Mouse (Mus musculus) limb, embryonic 15.5 days (tissue): ENCODE measurements around the gene Dnal1. TPM values are rescaled to one million over a fixed set of nuclear protein-coding genes. Genes with fewer than 3 reads are reported as not detected.
"Not testable (repeated sequence)": the region's sequence is repeated elsewhere in the genome, so short reads cannot be mapped to it uniquely, and the experiment has no call there.

ENCODE experiments used
- ATAC-seq: fragments of 200-750 bp; cut with Nextera tagmentation; 2 replicates; pipeline ENCODE4 v1.8.0; 2017; ENCODE audit warnings: low read depth, moderate TSS enrichment; ENCODE audit not compliant: insufficient number of reproducible peaks, low FRiP score, low TSS enrichment
- H3K27ac ChIP-seq: fragments of 300-500 bp; sonication (generic); 2 replicates; pipeline ENCODE4 v1.5.1; 2015; ENCODE audit warnings: moderate library complexity, mild to moderate bottlenecking, inconsistent platforms
- H3K27me3 ChIP-seq: fragments of 300-500 bp; sonication (generic); 2 replicates; pipeline ENCODE4 v1.6.1; 2015; ENCODE audit warnings: inconsistent platforms
- H3K36me3 ChIP-seq: fragments of 300-500 bp; sonication (generic); 2 replicates; pipeline ENCODE4 v1.6.1; 2015; ENCODE audit warnings: inconsistent platforms
- H3K4me1 ChIP-seq: fragments of 300-500 bp; sonication (generic); 2 replicates; pipeline ENCODE4 v1.6.1; 2015; ENCODE audit warnings: inconsistent platforms
- H3K4me2 ChIP-seq: fragments of 300-500 bp; sonication (generic); 2 replicates; pipeline ENCODE4 v1.6.1; 2015; ENCODE audit warnings: mild to moderate bottlenecking, inconsistent platforms
- H3K4me3 ChIP-seq: fragments of 300-500 bp; sonication (generic); 2 replicates; pipeline ENCODE4 v1.5.1; 2015; ENCODE audit warnings: mild to moderate bottlenecking, inconsistent platforms
- H3K9ac ChIP-seq: fragments of 300-500 bp; sonication (generic); 2 replicates; pipeline ENCODE4 v1.6.1; 2015; ENCODE audit warnings: inconsistent platforms
- H3K9me3 ChIP-seq: fragments of 300-500 bp; sonication (generic); 2 replicates; pipeline ENCODE4 v1.6.1; 2016; ENCODE audit warnings: inconsistent platforms
- WGBS: fragments of 180-500 bp; shearing (Covaris S2); methylation state at CpG from one replicate; pipeline ENCODE4 v1.1.7; 2015; 5-methylcytosine and 5-hydroxymethylcytosine counted together
- polyA plus RNA-seq: library from polyadenylated mRNA; unstranded; fragments of >200 nt; fragmentation: Nextera tagmentation; extraction: Ambion mirVana; gene quantifications from 2 replicates; pipeline ENCODE4 v1.2.1, GENCODE M21; 2015

Gene Dnal1
- polyA plus RNA-seq, 1 experiment from 2014 or later: 5.9 TPM

GRCm38 (mm10) chr12:84100071-84100470 lies 14.1 kb upstream of the Dnal1 start:
- H3K27ac ChIP-seq: no peak overlapping the region
- H3K36me3 ChIP-seq: no peaks in the 10 kb centered on the region
- ATAC-seq: no peak
- 61% methylated on average over 1 of the region's 1 CpGs for WGBS
- H3K27me3 ChIP-seq: no peaks in the 10 kb centered on the region
- H3K9ac ChIP-seq: no peak overlapping the region
- H3K4me1 ChIP-seq: no peaks in the 10 kb centered on the region; the same call in 1 of the 2 replicates
- peak overlapping the region; percentile 76 for H3K4me2 ChIP-seq
- H3K9me3 ChIP-seq: no peaks in the 10 kb centered on the region
- H3K4me3 ChIP-seq: peak overlapping the region; percentile 54; the same call in 1 of the 2 replicates

DNA sequence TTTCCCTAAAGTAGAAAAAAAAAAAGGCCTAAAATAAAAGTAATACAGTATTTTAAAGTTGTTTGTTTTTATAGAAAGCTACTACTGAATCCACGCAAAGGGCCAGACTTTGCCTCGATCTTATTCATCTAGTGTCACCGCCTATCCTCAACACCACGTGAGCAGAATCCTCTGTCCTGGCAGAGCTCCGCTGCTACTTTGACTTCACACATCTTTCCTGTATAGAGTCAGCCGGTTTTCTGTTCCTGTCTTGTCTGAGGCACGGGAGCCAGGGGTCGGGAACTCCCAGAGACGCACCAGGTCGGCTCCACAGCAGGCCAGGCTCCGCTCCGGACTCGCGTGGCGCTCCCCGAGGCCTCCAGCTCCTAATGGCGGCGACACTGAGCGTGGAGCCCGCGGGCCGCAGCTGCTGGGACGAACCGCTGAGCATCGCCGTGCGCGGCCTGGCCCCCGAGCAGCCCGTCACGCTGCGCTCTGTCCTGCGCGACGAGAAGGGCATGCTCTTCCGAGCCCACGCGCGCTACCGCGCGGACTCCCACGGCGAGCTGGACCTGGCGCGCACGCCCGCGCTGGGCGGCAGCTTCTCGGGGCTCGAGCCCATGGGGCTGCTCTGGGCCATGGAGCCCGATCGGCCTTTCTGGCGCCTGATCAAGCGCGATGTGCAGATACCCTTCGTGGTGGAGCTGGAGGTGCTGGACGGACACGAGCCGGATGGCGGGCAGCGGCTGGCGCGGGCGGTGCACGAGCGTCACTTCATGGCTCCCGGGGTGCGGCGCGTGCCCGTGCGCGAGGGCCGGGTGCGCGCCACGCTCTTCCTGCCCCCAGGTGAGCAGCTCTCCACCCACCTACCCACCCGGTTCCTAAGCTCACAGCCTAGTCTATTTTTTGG lies 13.3 kb upstream of the Dnal1 start, which contains the start of gene Acot6:
Acot6 (plus strand) TSS at position 51 of the 889 bp plus-strand sequence.
- Histone ChIP-seq H3K4me2 (peak within 1 kb of the TSS; percentile 76), H3K9ac (peak within 1 kb of the TSS; percentile 47), H3K27ac (peak within 1 kb of the TSS; percentile 71), H3K4me3 (peak within 1 kb of the TSS; percentile 54)
- H3K27me3 ChIP-seq, H3K4me1 ChIP-seq, H3K9me3 ChIP-seq, ATAC-seq, H3K36me3 ChIP-seq: not testable (repeated sequence)
- WGBS: under 1% methylated on average over 80 of the region's 80 CpGs

GRCm38 (mm10) chr12:84101493-84101845 lies 12.7 kb upstream of the Dnal1 start:
- peak overlapping the region; percentile 76 for H3K4me2 ChIP-seq
- H3K27me3 ChIP-seq: no peaks in the 10 kb centered on the region
- 0 out of 2 replicates have a peak overlapping the region, but pooled peaks have one; percentile 71 for H3K27ac ChIP-seq
- H3K9ac ChIP-seq: 0 out of 2 replicates have a peak overlapping the region, but pooled peaks have one; percentile 47
- H3K9me3 ChIP-seq: no peaks in the 10 kb centered on the region
- H3K36me3 ChIP-seq: no peaks in the 10 kb centered on the region
- no peak for ATAC-seq
- 54% methylated on average over 2 of the region's 2 CpGs for WGBS
- H3K4me1 ChIP-seq: no peaks in the 10 kb centered on the region; the same call in 1 of the 2 replicates
- H3K4me3 ChIP-seq: peak overlapping the region; percentile 54

DNA sequence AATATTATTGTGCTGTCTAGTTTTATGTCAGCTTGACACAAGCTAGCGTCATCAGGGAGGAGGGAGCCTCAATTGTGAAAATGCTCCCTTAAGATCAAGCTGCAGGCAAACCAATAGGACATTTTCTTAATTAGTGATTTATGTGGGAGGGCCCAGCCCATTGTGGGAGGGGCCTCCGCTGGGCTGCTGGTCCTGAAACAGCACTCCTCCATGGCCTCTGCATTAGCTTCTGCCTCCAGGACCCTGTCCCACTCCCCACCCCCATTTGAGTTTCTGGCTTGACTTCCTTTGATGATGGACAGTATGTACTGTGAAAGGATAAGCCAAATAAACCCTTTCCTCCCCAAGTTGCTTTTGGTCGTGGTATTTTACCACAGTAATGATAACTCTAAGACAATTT lies 7.2 kb upstream of the Dnal1 start:
- Histone ChIP-seq H3K4me2 (no peak overlapping the region), H3K27me3 (no peaks in the 10 kb centered on the region), H3K9ac (no peak overlapping the region), H3K4me3 (no peak overlapping the region), H3K27ac (no peak overlapping the region), H3K9me3 (no peaks in the 10 kb centered on the region), H3K4me1 (no peaks in the 10 kb centered on the region), H3K36me3 (no peaks in the 10 kb centered on the region)
- no peak for ATAC-seq
- WGBS: 73% methylated on average over 3 of the region's 3 CpGs

GRCm38 (mm10) chr12:84107692-84108091 lies 6.5 kb upstream of the Dnal1 start:
- no peak overlapping the region for H3K9ac ChIP-seq
- no peaks in the 10 kb centered on the region for H3K27me3 ChIP-seq
- no peak overlapping the region for H3K27ac ChIP-seq
- no peaks in the 10 kb centered on the region for H3K36me3 ChIP-seq
- no peaks in the 10 kb centered on the region for H3K4me1 ChIP-seq
- no peak for ATAC-seq
- no peak overlapping the region for H3K4me3 ChIP-seq
- 65% methylated on average over 1 of the region's 1 CpGs for WGBS
- no peaks in the 10 kb centered on the region for H3K9me3 ChIP-seq
- no peak overlapping the region for H3K4me2 ChIP-seq

GRCm38 (mm10) chr12:84109924-84110323 lies 4.2 kb upstream of the Dnal1 start:
- Histone ChIP-seq H3K9ac (no peak overlapping the region), H3K4me2 (no peak overlapping the region), H3K4me3 (no peak overlapping the region), H3K27me3 (no peaks in the 10 kb centered on the region), H3K36me3 (no peaks in the 10 kb centered on the region), H3K4me1 (peaks cover 4% of the 10 kb centered on the region; the same call in 1 of the 2 replicates), H3K9me3 (no peaks in the 10 kb centered on the region), H3K27ac (no peak overlapping the region)
- WGBS: 78% methylated on average over 1 of the region's 1 CpGs
- ATAC-seq: no peak

DNA sequence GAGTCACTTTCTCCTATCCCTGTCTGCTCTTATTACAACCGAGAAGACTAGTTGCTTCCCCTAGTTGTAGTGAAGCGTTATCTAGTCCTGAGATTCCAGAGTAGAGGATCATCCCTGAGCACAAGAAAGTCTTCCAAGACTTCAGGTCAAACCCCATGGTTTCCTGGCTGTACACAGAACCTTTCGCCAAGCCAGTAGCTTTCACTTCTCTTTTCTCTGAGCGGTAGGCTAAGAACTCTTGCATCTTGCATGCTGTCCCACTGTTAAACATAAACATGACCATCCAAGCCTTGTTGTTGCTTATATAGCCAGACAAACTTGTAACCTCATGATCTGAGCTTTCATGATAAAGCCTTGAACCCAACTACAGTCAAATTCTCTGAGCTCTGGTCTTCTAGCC lies 3.4 kb upstream of the Dnal1 start:
- WGBS: 89% methylated on average over 4 of the region's 4 CpGs
- no peaks in the 10 kb centered on the region for H3K9me3 ChIP-seq
- H3K36me3 ChIP-seq: no peaks in the 10 kb centered on the region
- no peak overlapping the region for H3K27ac ChIP-seq
- H3K4me3 ChIP-seq: no peak overlapping the region
- ATAC-seq: no peak
- no peak overlapping the region for H3K4me2 ChIP-seq
- no peak overlapping the region for H3K9ac ChIP-seq
- H3K27me3 ChIP-seq: no peaks in the 10 kb centered on the region
- H3K4me1 ChIP-seq: peaks cover 8% of the 10 kb centered on the region; the same call in 1 of the 2 replicates

DNA sequence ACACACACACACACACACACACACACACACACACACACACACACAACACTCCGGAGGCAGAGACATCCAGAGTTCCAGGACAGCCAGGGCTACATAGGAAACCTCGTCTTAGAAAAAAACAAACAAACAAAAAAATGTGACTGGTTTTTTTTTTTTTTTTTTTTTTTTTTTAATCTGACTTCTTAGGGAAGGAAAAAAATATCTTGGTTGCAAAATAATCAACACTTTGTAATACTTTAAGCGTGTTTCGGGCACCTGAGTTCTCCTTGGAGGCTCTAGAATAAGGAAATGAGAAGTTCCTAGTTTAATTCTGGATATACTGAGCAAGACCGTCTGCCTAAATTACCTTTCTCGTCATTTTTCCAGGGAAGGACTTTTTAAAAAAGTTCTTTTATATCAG lies 490 bp upstream of the Dnal1 start:
- peak overlapping the region; percentile 69 for H3K4me2 ChIP-seq
- 41% methylated on average over 6 of the region's 6 CpGs for WGBS
- no peak overlapping the region for H3K9ac ChIP-seq
- H3K4me1 ChIP-seq: peaks cover 8% of the 10 kb centered on the region; the same call in 1 of the 2 replicates
- no peaks in the 10 kb centered on the region for H3K9me3 ChIP-seq
- H3K27ac ChIP-seq: no peak overlapping the region
- no peak for ATAC-seq
- peak overlapping the region; percentile 81 for H3K4me3 ChIP-seq
- no peaks in the 10 kb centered on the region for H3K36me3 ChIP-seq
- H3K27me3 ChIP-seq: no peaks in the 10 kb centered on the region

DNA sequence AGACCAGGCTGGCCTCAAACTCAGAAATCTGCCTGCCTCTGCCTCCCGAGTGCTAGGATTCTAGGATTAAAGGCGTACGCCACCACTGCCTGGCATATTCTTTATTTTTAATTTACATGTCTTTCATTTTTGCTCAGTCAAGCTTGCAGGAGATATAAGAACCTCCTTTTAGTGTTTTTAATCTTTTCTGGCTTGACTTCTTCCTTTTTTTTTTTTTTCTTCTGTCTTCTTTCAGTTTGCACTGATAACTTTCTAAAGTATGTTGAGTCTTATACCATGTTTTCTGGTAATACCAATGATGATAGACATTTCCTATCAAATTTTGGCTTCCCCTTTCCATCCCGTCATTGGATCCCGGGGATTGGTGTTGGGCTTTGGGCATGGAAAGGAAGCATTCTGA lies 5.4 kb downstream of the Dnal1 start:
- no peak overlapping the region for H3K27ac ChIP-seq
- ATAC-seq: no peak
- 97% methylated on average over 5 of the region's 5 CpGs for WGBS

DNA sequence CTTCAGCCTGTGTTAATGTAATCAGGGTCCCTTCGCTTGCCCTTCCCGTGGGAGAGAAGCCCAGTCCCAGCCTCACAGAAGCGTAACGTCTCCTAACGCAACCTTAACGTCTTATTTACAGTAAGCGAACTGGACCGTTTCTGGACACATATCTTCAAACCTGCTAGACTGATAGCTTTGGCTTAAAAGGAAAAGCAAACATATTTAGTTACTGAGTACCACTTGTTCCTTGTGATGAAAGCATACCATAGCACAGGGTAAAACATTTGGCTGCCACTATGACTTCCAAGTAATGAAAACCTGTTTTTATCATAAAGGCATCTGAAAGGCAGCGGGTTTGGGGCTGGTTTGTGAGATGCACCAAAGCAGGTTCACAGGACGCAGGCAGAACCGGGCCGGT lies 11.7 kb downstream of the Dnal1 start:
- no peak overlapping the region for H3K9ac ChIP-seq
- no peak overlapping the region for H3K27ac ChIP-seq
- no peaks in the 10 kb centered on the region for H3K4me1 ChIP-seq
- no peak overlapping the region for H3K4me3 ChIP-seq
- 74% methylated on average over 12 of the region's 12 CpGs for WGBS
- no peak for ATAC-seq
- H3K4me2 ChIP-seq: no peak overlapping the region
- no peaks in the 10 kb centered on the region for H3K9me3 ChIP-seq
- no peaks in the 10 kb centered on the region for H3K27me3 ChIP-seq
- peaks cover 23% of the 10 kb centered on the region for H3K36me3 ChIP-seq

More for the DNA sequence above, 5.4 kb downstream of the Dnal1 start:
- H3K9me3 ChIP-seq: no peaks in the 10 kb centered on the region
- H3K9ac ChIP-seq: no peak overlapping the region
- no peaks in the 10 kb centered on the region for H3K36me3 ChIP-seq
- H3K4me1 ChIP-seq: peaks cover 8% of the 10 kb centered on the region; the same call in 1 of the 2 replicates
- H3K4me2 ChIP-seq: no peak overlapping the region
- H3K4me3 ChIP-seq: no peak overlapping the region
- no peaks in the 10 kb centered on the region for H3K27me3 ChIP-seq

GRCm38 (mm10) chr12:84126899-84127298 lies 12.7 kb downstream of the Dnal1 start:
- H3K36me3 ChIP-seq: peaks cover 25% of the 10 kb centered on the region
- H3K9ac ChIP-seq: no peak overlapping the region
- no peaks in the 10 kb centered on the region for H3K9me3 ChIP-seq
- 77% methylated on average over 2 of the region's 2 CpGs for WGBS
- no peak for ATAC-seq
- H3K4me1 ChIP-seq: no peaks in the 10 kb centered on the region
- no peak overlapping the region for H3K27ac ChIP-seq
- no peak overlapping the region for H3K4me3 ChIP-seq
- no peak overlapping the region for H3K4me2 ChIP-seq
- no peaks in the 10 kb centered on the region for H3K27me3 ChIP-seq

GRCm38 (mm10) chr12:84128576-84128975 lies 14.4 kb downstream of the Dnal1 start:
- H3K4me3 ChIP-seq: no peak overlapping the region
- peaks cover 28% of the 10 kb centered on the region for H3K36me3 ChIP-seq
- H3K9ac ChIP-seq: no peak overlapping the region
- H3K4me1 ChIP-seq: no peaks in the 10 kb centered on the region
- WGBS: 86% methylated on average over 6 of the region's 6 CpGs
- H3K9me3 ChIP-seq: no peaks in the 10 kb centered on the region
- no peak for ATAC-seq
- H3K4me2 ChIP-seq: no peak overlapping the region
- H3K27ac ChIP-seq: no peak overlapping the region
- no peaks in the 10 kb centered on the region for H3K27me3 ChIP-seq
